Mouse (Mus musculus) limb, embryonic 10.5 days (tissue): ENCODE data around the gene Kmt2a. TPM values are rescaled to one million over a fixed set of nuclear protein-coding genes. Genes with fewer than 3 reads are reported as not detected.

Experiments used
- DNase-seq: peaks from one replicate; pipeline ENCODE4 v3.0.0-alpha.2; 2017; ENCODE audit warnings: low spot score
- H3K27ac ChIP-seq: fragments of 300-500 bp; sonication (generic); 2 replicates; pipeline ENCODE4 v1.5.1; 2016; ENCODE audit warnings: mild to moderate bottlenecking
- H3K27me3 ChIP-seq: fragments of 300-500 bp; sonication (generic); 2 replicates; pipeline ENCODE4 v1.6.1; 2016; ENCODE audit warnings: low read depth, mild to moderate bottlenecking; ENCODE audit not compliant: poor library complexity, severe bottlenecking
- H3K36me3 ChIP-seq: fragments of 300-500 bp; sonication (generic); 2 replicates; pipeline ENCODE4 v1.6.1; 2016; ENCODE audit warnings: mild to moderate bottlenecking, moderate library complexity
- H3K4me1 ChIP-seq: fragments of 300-500 bp; sonication (generic); 2 replicates; pipeline ENCODE4 v1.6.1; 2016
- H3K4me3 ChIP-seq: fragments of 300-500 bp; sonication (generic); 2 replicates; pipeline ENCODE4 v1.5.1; 2016; ENCODE audit warnings: mild to moderate bottlenecking, moderate library complexity
- H3K9me3 ChIP-seq: fragments of 300-500 bp; sonication (generic); replicated peaks from 2 replicates; pipeline ENCODE4 v1.6.1; 2016; ENCODE audit warnings: mild to moderate bottlenecking
- WGBS: fragments of 180-500 bp; shearing (Covaris S2); methylation state at CpG from one replicate; pipeline ENCODE4 v1.1.7; 2016; 5-methylcytosine and 5-hydroxymethylcytosine counted together
- polyA plus RNA-seq: library from polyadenylated mRNA; unstranded; fragments of >200 nt; fragmentation: Nextera tagmentation; extraction: Ambion mirVana; gene quantifications from 2 replicates; pipeline ENCODE4 v1.2.1, GENCODE M21; 2016

The Kmt2a gene
- polyA plus RNA-seq, 1 experiment from 2014 or later, result 13.7 TPM

DNA sequence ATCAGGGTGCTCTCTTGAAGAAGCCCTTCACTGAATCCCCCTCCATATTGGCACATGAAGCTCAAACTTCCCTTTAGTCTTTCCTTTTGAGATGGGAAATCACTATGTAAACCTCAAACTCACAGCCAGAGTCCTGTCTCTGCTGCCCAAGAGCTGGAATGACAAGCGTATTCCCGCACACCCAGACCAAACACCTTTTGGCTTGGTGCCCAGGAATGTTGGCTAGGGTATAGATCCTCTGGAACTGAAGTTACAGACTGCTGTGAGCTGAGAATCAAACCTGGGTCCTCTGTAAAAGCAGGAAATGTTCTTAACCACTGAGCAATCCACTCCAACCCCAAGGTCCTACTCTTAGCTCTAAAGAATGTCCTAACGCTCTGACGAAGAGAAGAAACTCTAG lies 48.7 kb downstream of the Kmt2a start:
- no peak overlapping the region for H3K27ac ChIP-seq
- DNase-seq, result no peak
- H3K4me3 ChIP-seq, result no peak overlapping the region
- WGBS, result 96% methylated on average over 4 of the region's 4 CpGs
- H3K4me1 ChIP-seq, result no peaks in the 10 kb centered on the region
- peaks cover 99% of the 10 kb centered on the region for H3K36me3 ChIP-seq
- no peaks in the 10 kb centered on the region for H3K9me3 ChIP-seq
- H3K27me3 ChIP-seq, result no peaks in the 10 kb centered on the region

DNA sequence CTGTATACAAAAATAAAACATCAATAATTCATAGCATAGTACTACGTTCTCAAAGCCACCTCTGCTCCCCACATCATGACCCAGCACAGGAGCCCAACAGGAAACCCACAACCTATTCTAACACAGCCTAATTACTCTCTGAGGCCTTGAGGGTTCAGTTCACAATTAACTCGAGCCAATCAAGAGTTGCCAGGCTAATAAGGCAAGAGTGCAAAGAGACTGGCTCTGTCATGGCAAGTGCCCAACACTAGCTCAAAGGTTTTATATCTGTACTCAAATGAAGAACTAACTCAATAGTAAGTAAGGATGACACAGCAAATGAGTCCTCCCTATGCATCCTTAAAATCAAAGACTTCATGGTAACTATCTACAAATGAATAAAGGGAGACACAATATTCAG lies 50.6 kb downstream of the Kmt2a start:
- DNase-seq, result no peak
- no peak overlapping the region for H3K4me3 ChIP-seq
- no peaks in the 10 kb centered on the region for H3K27me3 ChIP-seq
- H3K36me3 ChIP-seq, result peaks cover 99% of the 10 kb centered on the region
- no peaks in the 10 kb centered on the region for H3K4me1 ChIP-seq
- 88% methylated on average over 2 of the region's 2 CpGs for WGBS
- no peak overlapping the region for H3K27ac ChIP-seq
- no peaks in the 10 kb centered on the region for H3K9me3 ChIP-seq

DNA sequence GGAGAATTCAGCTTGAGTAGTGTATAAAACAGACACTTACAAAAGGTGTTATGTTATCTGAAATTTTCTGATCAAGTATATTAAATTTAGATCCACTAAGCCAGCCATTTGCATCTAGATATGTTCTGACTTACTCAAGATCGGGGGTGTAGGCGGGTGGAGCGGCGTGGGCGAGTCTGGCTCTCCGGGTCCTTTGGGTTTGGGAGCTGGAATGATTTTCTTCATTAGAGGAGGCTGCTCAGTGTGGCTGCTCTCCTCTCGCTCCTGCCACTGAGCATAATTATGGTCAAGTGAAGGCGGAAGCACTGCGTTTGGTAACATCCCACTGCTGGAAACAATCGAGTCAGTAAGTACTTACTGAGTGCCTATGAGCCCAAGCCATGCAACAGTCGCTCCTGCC lies 52.2 kb downstream of the Kmt2a start:
- Histone ChIP-seq H3K9me3 (no peaks in the 10 kb centered on the region), H3K4me3 (no peak overlapping the region), H3K27ac (no peak overlapping the region), H3K27me3 (no peaks in the 10 kb centered on the region), H3K36me3 (peaks cover 99% of the 10 kb centered on the region), H3K4me1 (no peaks in the 10 kb centered on the region)
- 97% methylated on average over 11 of the region's 11 CpGs for WGBS
- DNase-seq, result no peak

DNA sequence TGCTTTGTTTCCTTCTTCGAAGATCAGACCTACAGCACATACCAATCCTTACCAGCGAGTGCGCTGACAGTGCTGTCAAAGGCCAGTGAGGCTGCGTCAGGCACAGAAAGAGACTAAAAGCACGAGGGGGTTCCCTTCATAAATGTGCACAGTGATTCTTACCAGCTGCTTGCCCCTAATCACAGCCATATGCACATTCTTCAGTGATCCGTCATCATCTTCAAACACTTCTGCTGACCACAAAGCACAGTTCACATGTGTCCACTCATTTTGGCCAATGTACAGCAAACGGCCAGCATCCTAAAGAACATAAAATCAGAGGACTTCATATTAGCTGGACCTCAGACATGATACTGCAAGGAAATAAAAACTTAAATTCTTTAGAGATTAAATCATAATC lies 54.4 kb downstream of the Kmt2a start:
- WGBS, result 71% methylated on average over 7 of the region's 7 CpGs
- Histone ChIP-seq H3K4me3 (no peak overlapping the region), H3K9me3 (no peaks in the 10 kb centered on the region), H3K27ac (no peak overlapping the region), H3K27me3 (no peaks in the 10 kb centered on the region), H3K36me3 (peaks cover 99% of the 10 kb centered on the region), H3K4me1 (no peaks in the 10 kb centered on the region)
- DNase-seq, result no peak

DNA sequence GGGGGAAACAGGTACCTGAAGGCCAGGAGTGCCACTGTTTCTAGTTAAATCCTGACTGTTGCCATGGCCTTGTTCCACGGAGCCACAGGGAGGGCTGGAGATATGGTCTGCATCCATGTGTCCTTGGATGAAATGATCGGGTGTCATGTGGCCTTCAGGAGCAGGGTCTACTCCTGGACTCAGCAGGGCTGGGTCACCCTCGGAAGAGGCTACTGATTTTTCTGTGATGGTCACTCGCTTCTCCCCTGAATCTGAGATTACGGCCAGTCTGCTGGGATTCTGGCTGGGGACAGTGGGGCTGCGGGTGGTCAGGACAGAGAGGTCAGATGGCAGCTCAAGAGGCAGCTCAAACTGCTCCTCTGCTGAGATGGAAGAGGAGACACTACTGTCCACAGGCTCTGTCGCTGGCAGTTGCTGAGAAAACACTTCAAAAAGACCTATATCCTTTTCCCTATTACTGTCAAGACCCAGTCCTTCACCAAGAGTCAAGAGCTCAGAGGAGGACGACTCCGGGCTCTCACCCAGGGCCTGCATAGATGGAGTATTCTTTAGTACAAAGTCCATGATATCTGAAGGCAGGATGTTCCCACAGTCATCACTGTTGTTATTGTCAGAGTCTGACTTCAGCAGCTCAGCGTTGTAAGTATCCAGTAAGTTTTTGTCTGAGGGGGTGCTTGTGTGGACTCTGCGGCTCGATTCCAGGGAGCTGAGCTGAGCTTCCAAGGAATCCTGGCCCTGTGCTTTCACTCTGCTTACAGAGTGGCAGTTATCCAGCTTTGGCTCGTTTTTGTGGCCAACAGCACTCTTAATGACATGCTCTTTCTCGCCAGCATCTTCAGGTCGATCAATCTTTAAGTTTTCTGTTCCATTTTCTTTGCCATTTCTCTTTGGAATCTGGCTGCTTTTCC lies 60.9 kb downstream of the Kmt2a start:
- Histone ChIP-seq H3K4me3 (no peak overlapping the region), H3K36me3 (peaks cover 100% of the 10 kb centered on the region), H3K9me3 (no peaks in the 10 kb centered on the region), H3K4me1 (no peaks in the 10 kb centered on the region), H3K27ac (no peak overlapping the region), H3K27me3 (no peaks in the 10 kb centered on the region)
- 94% methylated on average over 15 of the region's 15 CpGs for WGBS
- no peak for DNase-seq

DNA sequence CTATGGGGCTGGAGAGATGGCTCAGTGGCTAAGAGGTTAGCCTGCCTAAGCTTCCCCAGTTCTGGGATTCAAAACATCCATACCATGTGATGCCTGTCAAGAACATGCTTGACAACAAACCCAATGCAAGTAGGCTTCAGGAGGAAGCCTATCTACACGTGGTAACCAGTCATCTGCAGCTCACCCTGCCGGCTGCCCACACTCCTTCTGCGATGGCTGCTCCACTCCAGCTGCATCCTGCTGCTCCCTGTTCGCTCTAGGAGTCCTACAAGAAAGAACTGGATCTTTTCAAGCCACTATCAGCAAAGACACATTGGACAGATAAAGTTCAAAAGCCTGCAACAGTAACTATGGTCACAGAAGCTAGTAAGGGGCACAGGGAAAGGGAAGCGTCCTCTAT lies 63.6 kb downstream of the Kmt2a start:
- Histone ChIP-seq H3K9me3 (no peaks in the 10 kb centered on the region), H3K36me3 (peaks cover 100% of the 10 kb centered on the region), H3K4me1 (no peaks in the 10 kb centered on the region), H3K4me3 (no peak overlapping the region), H3K27me3 (no peaks in the 10 kb centered on the region), H3K27ac (no peak overlapping the region)
- no peak for DNase-seq
- 92% methylated on average over 5 of the region's 5 CpGs for WGBS

DNA sequence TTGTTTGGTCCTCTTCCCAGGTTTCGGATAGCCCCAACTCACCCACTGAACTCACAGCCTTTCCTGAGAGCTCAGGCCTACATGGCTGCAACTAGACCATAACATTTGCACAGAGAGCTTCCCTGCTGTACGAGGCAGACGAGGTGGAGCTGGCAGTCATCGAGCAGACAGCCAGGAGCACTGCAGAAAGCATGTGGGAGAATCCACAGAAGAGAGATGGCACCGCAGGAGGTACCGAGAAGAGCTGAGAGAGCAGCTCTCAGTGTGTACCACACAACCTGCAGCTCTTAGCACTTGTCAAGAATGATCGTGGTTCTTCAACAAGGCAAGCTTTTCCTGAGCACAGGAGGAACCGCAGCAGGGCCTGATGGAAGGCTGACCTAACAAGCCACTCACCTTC lies 66.9 kb downstream of the Kmt2a start:
- Histone ChIP-seq H3K4me1 (no peaks in the 10 kb centered on the region), H3K36me3 (peaks cover 99% of the 10 kb centered on the region), H3K27ac (no peak overlapping the region), H3K4me3 (no peak overlapping the region), H3K27me3 (no peaks in the 10 kb centered on the region), H3K9me3 (no peaks in the 10 kb centered on the region)
- 93% methylated on average over 8 of the region's 8 CpGs for WGBS
- no peak for DNase-seq

DNA sequence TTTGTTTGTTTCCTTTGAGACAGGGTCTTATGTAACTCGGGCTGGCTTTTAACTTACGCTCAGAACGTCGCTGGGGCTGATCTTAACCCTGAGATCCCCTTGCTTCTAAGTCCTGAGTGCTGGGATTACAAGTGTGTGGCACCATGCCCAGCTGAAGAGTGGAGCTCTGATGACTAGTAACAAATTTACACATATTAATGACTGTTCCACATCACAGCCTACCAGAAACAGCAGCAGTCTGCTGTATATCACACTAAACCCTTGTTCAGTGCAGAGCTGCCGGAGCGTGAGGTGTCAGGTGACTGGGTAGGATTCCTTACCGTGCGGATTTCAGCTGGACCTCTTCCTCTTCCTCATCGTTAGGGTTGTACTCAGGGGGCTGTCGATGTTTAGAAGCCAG lies 70.8 kb downstream of the Kmt2a start:
- H3K4me1 ChIP-seq, result no peaks in the 10 kb centered on the region
- no peak overlapping the region for H3K27ac ChIP-seq
- no peak for DNase-seq
- 93% methylated on average over 10 of the region's 10 CpGs for WGBS
- H3K4me3 ChIP-seq, result no peak overlapping the region
- H3K9me3 ChIP-seq, result no peaks in the 10 kb centered on the region
- H3K27me3 ChIP-seq, result no peaks in the 10 kb centered on the region
- peaks cover 99% of the 10 kb centered on the region for H3K36me3 ChIP-seq

DNA sequence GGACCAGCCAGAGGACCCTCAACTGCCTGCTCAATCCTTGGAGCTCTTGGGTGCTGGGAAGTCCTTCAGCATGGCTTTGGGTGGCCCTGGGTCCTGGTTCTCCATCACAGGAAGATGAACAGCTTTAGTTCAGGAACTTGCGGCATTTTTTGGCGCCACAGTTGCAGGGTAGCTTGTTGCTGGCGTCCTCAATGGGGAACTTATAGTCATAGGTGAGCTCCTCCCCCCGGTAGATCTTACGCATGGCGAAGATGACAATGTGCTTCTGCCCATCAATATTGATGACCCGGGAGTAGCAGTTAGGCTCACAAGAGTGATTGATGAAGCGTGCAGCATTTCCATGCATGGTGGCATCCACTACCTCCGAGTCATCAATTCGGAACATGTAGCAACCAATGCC lies 73.3 kb downstream of the Kmt2a start:
- no peaks in the 10 kb centered on the region for H3K27me3 ChIP-seq
- H3K4me1 ChIP-seq, result no peaks in the 10 kb centered on the region
- 97% methylated on average over 10 of the region's 10 CpGs for WGBS
- no peak for DNase-seq
- no peak overlapping the region for H3K4me3 ChIP-seq
- H3K36me3 ChIP-seq, result peaks cover 82% of the 10 kb centered on the region
- H3K9me3 ChIP-seq, result no peaks in the 10 kb centered on the region
- no peak overlapping the region for H3K27ac ChIP-seq

DNA sequence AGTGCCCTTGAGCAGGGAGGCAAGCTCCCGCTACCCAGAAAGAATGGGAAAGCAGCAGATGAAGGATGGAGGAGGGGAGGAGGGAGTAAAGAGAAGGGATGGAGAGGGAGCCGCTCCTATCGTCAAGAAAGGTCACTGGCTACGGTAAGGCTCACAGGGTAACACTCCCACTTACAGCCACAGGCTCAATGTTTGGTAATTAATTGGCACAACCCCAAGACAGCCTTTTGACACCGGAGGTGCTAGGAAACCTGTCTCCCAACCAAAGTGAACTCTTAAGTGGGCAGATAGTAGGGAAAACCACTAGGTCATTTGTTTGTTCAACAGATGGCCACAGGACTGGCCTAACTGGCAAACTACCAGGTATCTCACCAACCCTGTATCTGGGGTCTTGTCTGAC lies 74.0 kb downstream of the Kmt2a start:
- peaks cover 76% of the 10 kb centered on the region for H3K36me3 ChIP-seq
- WGBS, result 66% methylated on average over 5 of the region's 5 CpGs
- no peak overlapping the region for H3K4me3 ChIP-seq
- H3K27me3 ChIP-seq, result peaks cover under 1% of the 10 kb centered on the region; the same call in 1 of the 2 replicates
- H3K4me1 ChIP-seq, result no peaks in the 10 kb centered on the region
- no peak overlapping the region for H3K27ac ChIP-seq
- no peak for DNase-seq
- H3K9me3 ChIP-seq, result no peaks in the 10 kb centered on the region

DNA sequence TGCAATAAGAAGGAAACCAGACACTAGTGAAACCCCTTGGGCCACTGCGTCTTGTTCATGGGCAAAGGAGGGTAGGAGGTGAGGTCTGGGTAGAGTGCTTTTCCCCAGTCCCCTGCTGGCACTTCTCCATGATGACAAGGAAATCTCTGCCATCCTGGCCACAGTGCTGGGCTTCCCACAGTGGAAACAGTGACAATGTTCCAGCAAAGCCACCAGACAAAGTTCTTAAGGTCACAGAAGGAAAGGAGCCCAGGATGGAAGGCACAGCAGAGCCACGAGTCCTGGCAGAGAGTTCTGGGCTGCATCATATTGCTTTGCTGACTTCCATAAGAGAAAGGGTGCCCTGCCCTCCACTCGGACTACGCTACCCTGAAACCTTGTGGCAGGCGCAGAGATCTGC lies 75.6 kb downstream of the Kmt2a start:
- Histone ChIP-seq H3K9me3 (no peaks in the 10 kb centered on the region), H3K36me3 (peaks cover 60% of the 10 kb centered on the region), H3K27ac (no peak overlapping the region), H3K4me3 (no peak overlapping the region), H3K27me3 (peaks cover 17% of the 10 kb centered on the region), H3K4me1 (no peaks in the 10 kb centered on the region)
- WGBS, result 96% methylated on average over 5 of the region's 5 CpGs
- no peak for DNase-seq

DNA sequence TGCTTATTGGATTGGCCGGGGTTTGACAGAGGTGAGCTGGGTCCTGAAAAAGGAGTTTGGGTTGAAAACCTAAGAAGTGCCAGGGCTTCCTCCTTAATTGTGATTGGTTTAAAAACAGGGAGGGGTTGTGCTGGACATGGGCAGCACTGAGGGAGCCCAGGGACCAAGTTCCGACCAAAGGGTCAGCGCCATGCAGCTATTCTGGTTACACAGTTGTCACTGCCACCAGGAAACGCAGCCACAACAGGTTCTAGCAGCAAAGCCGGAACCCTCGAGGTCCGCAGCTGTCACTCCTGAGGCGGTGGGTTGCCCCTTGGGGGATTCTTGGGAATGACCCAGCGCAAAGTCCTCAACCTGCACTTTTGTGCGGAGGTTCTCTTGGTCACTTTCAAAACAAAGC lies 76.4 kb downstream of the Kmt2a start:
- Histone ChIP-seq H3K4me3 (no peak overlapping the region), H3K36me3 (peaks cover 52% of the 10 kb centered on the region), H3K4me1 (peaks cover 7% of the 10 kb centered on the region), H3K27me3 (peaks cover 25% of the 10 kb centered on the region), H3K9me3 (no peaks in the 10 kb centered on the region), H3K27ac (no peak overlapping the region)
- no peak for DNase-seq
- 92% methylated on average over 10 of the region's 10 CpGs for WGBS

DNA sequence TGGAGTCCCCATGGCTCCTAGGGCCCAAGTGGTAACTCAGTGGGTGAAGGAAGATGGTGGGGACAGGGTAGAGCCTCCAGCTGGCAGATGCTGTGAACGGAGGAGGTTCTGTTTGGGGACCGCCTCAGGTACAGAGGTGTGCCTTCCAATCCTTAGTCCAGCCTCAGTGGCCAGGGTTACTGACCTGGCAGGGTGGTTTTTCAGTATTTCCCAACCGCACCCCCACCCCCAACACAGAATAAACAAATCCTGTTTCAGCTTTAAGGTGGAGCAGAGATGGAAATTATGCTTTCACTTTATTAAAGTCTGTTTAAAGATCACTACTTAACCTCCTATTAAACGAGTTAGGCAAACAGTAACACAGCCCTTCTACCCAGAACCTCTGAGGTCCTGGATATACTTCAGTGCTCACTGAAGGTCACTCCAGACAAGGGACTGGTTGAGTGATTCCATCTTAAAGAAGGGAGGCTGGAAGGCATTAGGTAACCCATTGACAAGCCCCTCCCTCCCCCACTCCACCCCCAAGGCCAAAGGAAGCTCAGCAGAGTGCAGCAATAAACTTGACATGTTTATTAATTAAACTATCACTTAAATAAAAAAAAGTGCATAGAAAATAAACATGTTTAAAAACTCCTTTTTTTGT lies 78.2 kb downstream of the Kmt2a start, which contains the start of gene Ttc36:
TSS of gene Ttc36 (minus strand) at position 265 of the 643 bp plus-strand sequence.
- peaks cover 37% of the 10 kb centered on the region for H3K27me3 ChIP-seq
- no peak within 1 kb of the TSS for H3K4me3 ChIP-seq
- H3K4me1 ChIP-seq, result peaks cover 22% of the 10 kb centered on the region
- WGBS, result 82% methylated on average over 4 of the region's 4 CpGs
- H3K36me3 ChIP-seq, result peaks cover 34% of the 10 kb centered on the region
- no peaks in the 10 kb centered on the region for H3K9me3 ChIP-seq
- no peak for DNase-seq
- H3K27ac ChIP-seq, result no peak within 1 kb of the TSS
